Mouse (Mus musculus) heart, postnatal 14 days (tissue): Measurements from ENCODE around the gene Golt1a. TPM values are rescaled to one million over a fixed set of nuclear protein-coding genes. Genes with fewer than 3 reads are reported as not detected.
A peak's percentile ranks its signal among the peaks of the same experiment; 100 is the strongest.

Experiments
- DNase-seq, 2 experiments: peaks; one replicate each; pipeline ENCODE4 v3.0.0; 2021 to 2022
- intact Hi-C: fragments of 180-260 bp; cut with DNase I; formaldehyde crosslinking; loops from one replicate; pipeline ENCODE4 v1.15.1; 2025
- long read RNA-seq, 2 experiments: library from polyadenylated mRNA; stranded (forward); transcript quantifications; one replicate each; pipeline ENCODE4 v2.0.0; 2021
- total RNA-seq, 2 experiments: library from RNA; stranded (reverse); gene quantifications; 2 replicates each; pipeline ENCODE4 v1.2.3; 2021

Golt1a gene
- total RNA-seq: not detected
- long read RNA-seq, experiment 1: 0 reads
- long read RNA-seq, experiment 2: 0 reads

GRCm38 (mm10) chr1:133309652-133310267, at the start of gene Golt1a:
Gene Golt1a, plus strand, starts transcription at chr1:133309800.
- intact Hi-C loops: loop anchor here (10.0 kb wide), 2 partner anchors 85 to 265 kb away; partner anchors contain the start of gene Pik3c2b
- no peak for DNase-seq

- intact Hi-C loops: no loop called here
Measured at GRCm38 (mm10) chr1:133262628-133263027, 47.0 kb upstream of the Golt1a start.

GRCm38 (mm10) chr1:133263134-133263533, 46.5 kb upstream of the Golt1a start:
- intact Hi-C loops: no loop called here
- no peak for DNase-seq

More at GRCm38 (mm10) chr1:133262628-133263027, 47.0 kb upstream of the Golt1a start:
- DNase-seq: no peak

- intact Hi-C loops: no loop called here
- no peak for DNase-seq
Measured at GRCm38 (mm10) chr1:133264367-133264766, 45.2 kb upstream of the Golt1a start.

DNA sequence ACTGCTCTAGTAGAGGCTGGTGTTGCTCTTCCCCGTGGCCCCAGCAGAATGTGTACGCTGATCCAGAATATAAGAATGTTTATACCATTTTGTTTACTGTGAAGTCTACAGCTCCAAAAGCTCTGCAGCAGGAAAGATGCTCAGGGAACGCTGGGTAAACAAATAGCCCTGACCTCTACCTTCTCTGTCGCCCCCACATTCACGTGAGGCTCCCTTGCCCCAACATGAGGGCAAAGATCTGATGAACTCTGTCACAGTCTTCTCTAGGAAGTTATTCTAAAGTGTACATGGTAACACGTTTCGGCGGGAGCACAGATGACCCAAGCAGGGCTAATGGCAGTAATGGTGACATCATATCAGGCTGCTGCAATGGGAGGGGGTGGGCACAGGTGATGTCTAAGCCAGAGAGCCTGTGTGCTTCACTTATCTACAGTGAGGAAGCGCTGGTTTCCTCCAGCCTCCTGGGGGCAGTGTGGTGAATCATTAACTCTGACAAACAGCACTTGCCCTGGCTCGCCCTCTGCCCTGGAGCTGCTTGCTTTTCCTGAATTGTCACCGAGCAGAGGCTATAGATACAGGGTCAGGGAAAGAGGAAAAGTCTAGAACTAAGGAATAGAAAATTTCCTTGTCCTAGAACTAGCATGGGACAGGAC, 44.4 kb upstream of the Golt1a start:
- DNase-seq: no peak
- intact Hi-C loops: loop anchor here (5.0 kb wide), 1 partner anchor 83 kb away; no protein-coding TSS in a partner anchor

DNA sequence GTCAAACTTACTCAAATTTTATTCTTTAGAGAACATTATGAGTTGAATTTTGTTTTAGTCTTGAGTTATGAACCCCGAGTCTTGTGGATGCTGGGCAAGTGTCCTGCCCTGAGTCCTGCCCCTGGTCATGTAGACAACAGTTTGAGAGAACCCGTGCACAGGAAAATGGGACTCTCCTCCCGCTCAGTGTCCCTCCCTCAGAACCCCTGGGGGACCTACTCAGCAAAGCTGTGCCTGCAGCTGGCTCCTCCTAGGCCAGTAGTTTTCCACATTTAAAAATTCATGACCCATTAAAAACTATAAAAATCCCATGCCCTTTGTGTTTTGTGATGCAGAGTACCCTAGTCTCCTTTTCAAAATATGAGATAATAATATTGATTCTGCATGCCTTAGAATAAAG, 42.5 kb upstream of the Golt1a start:
- DNase-seq: no peak
- intact Hi-C loops: loop anchor here (5.0 kb wide), 1 partner anchor 85 kb away; no protein-coding TSS in a partner anchor

DNA sequence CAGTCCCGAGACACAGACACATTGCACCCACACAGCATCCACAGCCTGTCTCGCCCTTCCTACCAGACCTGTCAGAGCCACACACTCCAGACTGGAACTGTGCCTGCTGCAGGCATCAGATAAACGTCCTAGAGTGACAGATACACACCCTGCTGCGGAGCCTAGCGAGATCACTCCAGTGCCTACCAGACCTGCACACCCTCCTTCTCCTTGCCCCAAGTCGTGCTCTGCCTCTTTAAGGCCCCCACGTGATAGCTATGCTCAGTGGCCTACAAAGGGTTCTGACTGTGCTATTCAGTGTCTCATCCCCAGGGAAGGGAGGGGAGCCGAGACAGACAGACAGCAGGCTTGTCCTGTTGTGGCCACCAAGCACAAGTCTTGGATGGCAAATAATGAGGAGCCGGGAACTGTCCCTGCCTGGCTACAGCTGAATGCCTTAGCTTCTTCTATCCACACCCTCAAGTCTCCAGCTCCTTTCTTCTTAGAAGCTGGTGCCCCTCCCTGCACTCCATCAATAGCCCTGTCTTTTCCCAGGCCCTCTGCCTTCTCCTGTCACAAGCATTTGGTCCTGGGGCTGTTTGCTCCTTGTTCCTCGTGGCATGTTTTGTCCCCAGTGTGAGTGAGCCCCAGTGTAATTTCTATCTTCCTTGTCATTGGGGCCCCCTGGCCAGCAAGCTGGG, 41.6 kb upstream of the Golt1a start:
- no peak for DNase-seq
- intact Hi-C loops: loop anchor here (5.0 kb wide), 1 partner anchor 86 kb away; no protein-coding TSS in a partner anchor

DNA sequence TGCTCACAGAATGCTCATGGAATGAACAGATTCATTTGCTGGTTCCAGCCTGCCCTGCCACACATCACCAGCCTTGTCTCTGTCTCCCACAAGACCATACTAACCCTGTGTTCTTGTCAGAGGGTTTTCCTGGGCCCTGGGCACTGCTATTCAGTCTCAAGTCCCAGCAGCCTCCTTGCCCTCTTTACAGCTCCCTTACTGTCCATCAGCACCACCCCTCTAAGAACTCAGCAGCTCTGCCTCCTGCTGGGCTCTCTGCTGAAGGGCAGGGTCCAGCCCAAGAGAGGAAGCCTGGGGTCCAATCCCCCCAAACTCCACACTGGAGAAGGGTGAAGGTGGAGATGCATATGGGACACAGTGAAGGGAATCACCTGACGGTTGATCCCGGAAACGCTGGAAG, 41.1 kb upstream of the Golt1a start:
- DNase-seq: no peak
- intact Hi-C loops: loop anchor here (5.0 kb wide), 1 partner anchor 86 kb away; no protein-coding TSS in a partner anchor

DNA sequence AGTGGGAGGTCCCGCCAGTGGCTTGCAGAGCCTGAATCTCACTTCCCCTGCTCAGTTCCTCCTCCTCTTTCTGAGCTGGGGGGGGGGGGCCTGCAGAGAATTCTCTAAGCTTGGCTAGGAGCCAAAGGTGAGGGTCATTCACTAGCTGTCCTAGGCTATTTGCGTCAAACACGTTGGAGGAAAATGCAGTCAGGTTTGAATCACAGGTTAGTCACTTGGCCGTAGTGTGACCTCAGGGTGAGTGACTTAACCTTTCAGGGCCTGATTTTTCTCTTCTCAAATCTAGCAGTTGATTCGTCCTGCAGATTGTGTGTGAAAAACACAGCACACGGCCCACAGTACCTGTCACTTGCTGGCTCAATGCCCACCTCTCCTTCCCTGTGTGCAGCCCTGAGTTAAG, 39.3 kb upstream of the Golt1a start:
- no peak for DNase-seq
- intact Hi-C loops: no loop called here

DNA sequence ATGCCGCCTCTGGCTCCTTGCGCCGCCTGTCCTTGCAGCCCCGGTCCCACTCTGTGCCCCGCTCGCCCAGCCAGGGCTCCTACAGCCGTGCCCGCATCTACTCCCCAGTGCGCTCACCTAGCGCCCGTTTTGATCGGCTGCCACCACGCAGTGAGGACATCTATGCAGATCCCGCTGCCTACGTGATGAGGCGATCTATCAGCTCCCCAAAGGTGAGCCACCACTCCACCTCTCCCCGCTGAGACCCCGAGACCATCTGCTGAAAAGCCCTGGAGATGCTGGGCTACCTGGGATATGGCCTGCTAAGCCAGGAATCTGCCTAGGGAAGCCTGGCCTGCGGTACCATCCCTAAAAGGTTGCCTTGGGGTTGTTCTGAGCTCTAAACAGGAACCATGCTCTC, 35.4 kb upstream of the Golt1a start:
- intact Hi-C loops: no loop called here
- DNase-seq: no peak

GRCm38 (mm10) chr1:133276983-133277382, 32.6 kb upstream of the Golt1a start:
- intact Hi-C loops: no loop called here
- DNase-seq: no peak

GRCm38 (mm10) chr1:133278539-133278938, 31.1 kb upstream of the Golt1a start:
- no peak for DNase-seq
- intact Hi-C loops: no loop called here

- intact Hi-C loops: no loop called here
- no peak for DNase-seq
Measured at GRCm38 (mm10) chr1:133278946-133279631, 30.5 kb upstream of the Golt1a start.

DNA sequence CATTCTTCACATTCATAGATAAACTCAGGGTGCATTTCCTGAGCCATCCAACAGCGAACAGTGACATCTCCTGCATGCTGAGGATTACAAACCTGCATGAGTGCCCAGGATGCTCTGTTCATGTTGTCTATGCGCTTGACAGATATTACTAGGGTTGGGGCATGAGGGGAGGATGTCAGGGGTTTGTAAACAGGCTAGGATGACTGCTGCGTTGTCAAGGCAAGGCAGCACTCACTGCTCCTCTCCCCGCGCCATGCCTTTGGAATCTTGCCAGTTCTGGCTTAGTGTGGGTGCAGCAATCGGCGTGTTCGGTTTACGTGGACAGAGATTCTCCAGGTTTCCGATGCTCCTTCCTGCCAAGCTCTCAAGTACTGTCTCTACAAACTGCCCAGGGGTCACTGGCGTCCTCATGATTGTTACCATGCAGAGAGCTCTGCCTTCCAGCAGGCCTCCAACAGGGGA, 29.9 kb upstream of the Golt1a start:
- no peak for DNase-seq
- intact Hi-C loops: no loop called here

DNA sequence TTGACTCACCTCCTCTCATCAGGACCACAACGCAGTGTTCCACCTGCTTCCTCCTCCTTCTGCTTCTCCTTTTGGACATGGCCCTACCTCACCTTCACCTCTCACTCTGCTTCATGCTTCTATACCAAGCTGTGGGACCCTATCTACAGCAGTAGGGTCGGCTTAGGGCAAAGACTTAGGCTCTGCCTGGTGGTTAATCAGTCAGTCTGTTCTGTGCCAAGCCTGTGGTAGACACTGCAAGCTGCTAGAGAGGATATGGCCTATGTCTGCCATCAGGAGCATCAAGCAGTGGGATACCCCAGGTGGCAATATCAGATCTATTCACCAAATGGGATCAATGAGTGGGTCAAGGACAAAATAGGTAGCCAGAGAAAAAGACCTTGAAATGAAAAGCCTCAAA, 29.1 kb upstream of the Golt1a start:
- intact Hi-C loops: no loop called here
- no peak for DNase-seq

DNA sequence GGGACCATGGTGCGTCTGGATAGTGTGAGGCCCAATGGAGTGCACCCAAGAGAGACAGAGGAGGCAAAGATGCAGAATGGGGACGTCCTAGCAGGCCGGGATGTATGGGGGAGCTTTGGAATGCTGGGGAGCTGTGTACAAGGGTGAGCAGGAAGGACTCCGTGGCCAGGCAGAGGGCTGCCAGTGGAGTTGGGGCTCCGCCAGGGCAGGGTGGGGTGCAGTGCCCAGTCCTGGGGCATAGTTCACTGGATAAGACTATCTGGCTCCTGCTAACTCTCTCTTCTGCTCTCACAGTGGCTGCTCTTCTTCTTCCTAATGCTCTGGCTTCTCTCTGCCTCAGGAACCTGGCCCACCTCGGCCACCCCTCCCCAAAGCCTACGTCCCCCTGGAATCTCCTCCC, 23.7 kb upstream of the Golt1a start:
- DNase-seq: no peak

GRCm38 (mm10) chr1:133287051-133287450, 22.5 kb upstream of the Golt1a start:
- DNase-seq: no peak
- intact Hi-C loops: no loop called here

More for the DNA sequence above, 23.7 kb upstream of the Golt1a start:
- intact Hi-C loops: no loop called here

GRCm38 (mm10) chr1:133287880-133288279, 21.7 kb upstream of the Golt1a start:
- intact Hi-C loops: no loop called here
- no peak for DNase-seq

- intact Hi-C loops: no loop called here
- no peak for DNase-seq
Measured at GRCm38 (mm10) chr1:133291888-133292287, 17.7 kb upstream of the Golt1a start.

- intact Hi-C loops: no loop called here
- no peak for DNase-seq
Measured at GRCm38 (mm10) chr1:133292608-133293007, 17.0 kb upstream of the Golt1a start.

- intact Hi-C loops: no loop called here
- DNase-seq: peak; percentile 61 to 81
Measured at GRCm38 (mm10) chr1:133296376-133296775, 13.2 kb upstream of the Golt1a start.
